Mouse (Mus musculus) lung, adult 2 months (tissue): ENCODE results near the gene Gemin7.

ENCODE experiments used
- CTCF ChIP-seq: fragments of 200-500 bp; IDR thresholded peaks from 2 replicates; pipeline ENCODE4 v1.5.1; 2011; ENCODE audit warnings: mild to moderate bottlenecking, low read length, control low read depth; ENCODE audit not compliant: insufficient read depth
- POLR2A ChIP-seq: fragments of 200-500 bp; IDR thresholded peaks from 2 replicates; pipeline ENCODE4 v1.6.1; 2011; ENCODE audit warnings: low read depth, mild to moderate bottlenecking, control low read depth, low read length, borderline replicate concordance; ENCODE audit errors: extremely low read depth

GRCm38 (mm10) chr7:19562643-19563410, 14.6 kb downstream of the Gemin7 start, which contains the start of gene Ppp1r37:
- no peak for TF ChIP-seq CTCF
- TF ChIP-seq POLR2A = no peak
